ENCODE assay signal across 17 mouse cellular contexts in the genomic region with DNA sequence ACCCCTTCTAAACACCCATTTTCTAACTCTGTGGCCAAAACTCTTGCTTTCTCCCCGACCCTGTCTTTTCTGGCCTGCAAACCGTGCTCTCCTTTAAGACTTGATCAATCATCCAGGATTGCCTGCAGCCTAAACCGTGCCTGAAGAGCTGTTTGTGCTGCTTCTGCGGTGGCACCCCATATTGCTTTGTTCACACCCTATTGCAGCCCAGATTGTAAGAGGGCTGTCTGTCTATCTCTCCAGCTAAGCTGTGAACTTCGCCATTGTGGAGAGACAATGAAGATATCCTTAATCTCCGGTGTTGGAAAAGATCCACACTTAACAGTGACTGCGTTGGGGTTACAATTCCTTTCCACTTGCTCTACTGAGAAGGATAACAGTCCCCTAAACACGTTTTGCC. TPM values are rescaled to one million over a fixed set of nuclear protein-coding genes. Genes with fewer than 3 reads are reported as not detected.
"Had no signal": no experiment of that assay in that cellular context is flagged by ENCODE, and none has a peak within 500 bp of the region (broad histone marks: within the 10 kb centered on the region; RNA-seq: fewer than 3 reads in every experiment).

No protein-coding gene starts in this region.

- H3K4me2 ChIP-seq: kidney, embryonic 15.5 days; liver, embryonic 13.5 days; midbrain, embryonic 11.5 days; neural tube, embryonic 12.5 days; neural tube, embryonic 15.5 days had no signal

- H3K4me3 ChIP-seq: kidney, embryonic 15.5 days; liver, embryonic 13.5 days; neural tube, embryonic 12.5 days; neural tube, embryonic 15.5 days had no signal

- H3K9ac ChIP-seq: kidney, embryonic 15.5 days; liver, embryonic 13.5 days; neural tube, embryonic 12.5 days; neural tube, embryonic 15.5 days had no signal

- H3K27me3 ChIP-seq: kidney, embryonic 15.5 days; liver, embryonic 13.5 days; neural tube, embryonic 12.5 days; neural tube, embryonic 15.5 days had no signal

- H3K4me1 ChIP-seq: liver, embryonic 13.5 days; neural tube, embryonic 12.5 days; neural tube, embryonic 15.5 days had no signal

- H3K9me3 ChIP-seq: kidney, embryonic 15.5 days; liver, embryonic 13.5 days; neural tube, embryonic 12.5 days; neural tube, embryonic 15.5 days had no signal

- H3K36me3 ChIP-seq: kidney, embryonic 15.5 days; liver, embryonic 13.5 days; neural tube, embryonic 12.5 days; neural tube, embryonic 15.5 days had no signal

- H3K27ac ChIP-seq: kidney, embryonic 15.5 days; liver, embryonic 13.5 days; neural tube, embryonic 12.5 days; neural tube, embryonic 15.5 days had no signal

- DNase-seq: kidney, adult 8-10 months; kidney, postnatal 10 days; kidney, postnatal 36 days; liver, embryonic 13.5 days; lung, adult 2 months; lung, postnatal 14 days; lung, postnatal 4 days; midbrain, embryonic 14.5 days; thymus, adult 18-20 months; thymus, postnatal 36 days had no signal

RNA-seq across cellular contexts. Expression of a gene that starts 12.0 kb away (rescaled TPM):
- polyA plus RNA-seq: limb, embryonic 11.5 days; liver, adult 2 months; liver, embryonic 16.5 days had no signal
